Mouse (Mus musculus): ENCODE data around the gene Golgb1.

DNA sequence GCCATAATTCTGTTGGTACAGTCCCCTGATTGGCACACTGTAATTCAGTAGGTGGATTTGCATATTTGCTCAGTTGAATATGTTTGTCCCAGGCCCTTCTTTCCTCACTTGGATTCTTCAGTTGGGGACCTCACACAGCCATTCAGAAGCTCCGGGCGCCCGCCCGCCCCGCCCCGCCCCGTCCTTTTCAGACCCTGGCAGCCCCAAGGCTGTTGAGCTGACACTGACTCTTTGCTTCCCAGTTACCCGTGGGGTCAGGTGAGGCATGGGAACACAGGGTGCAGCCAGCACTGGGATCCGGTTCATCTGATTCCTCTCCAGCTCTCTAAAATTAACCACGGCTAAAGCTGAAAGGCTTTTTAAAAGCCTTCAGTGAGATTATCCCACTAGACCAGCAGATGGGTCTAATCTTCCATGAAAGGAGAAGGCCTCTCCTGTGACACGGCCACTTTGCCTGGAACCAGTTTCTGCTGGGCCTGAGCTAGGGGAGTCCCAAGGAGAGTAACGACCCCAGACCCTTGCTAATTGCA, 70.0 kb downstream of the Golgb1 start:
- TF ChIP-seq CTCF (IDR thresholded peaks at IDR 0.05; ENCODE audit: extremely low read depth, insufficient read length, insufficient replicate concordance, low read depth, low read length) (no peak), POLR2A (IDR thresholded peaks at IDR 0.05; ENCODE audit: low read depth, low read length) (no peak)

All from small intestine, adult 2 months (tissue).